Mouse (Mus musculus) left cerebral cortex, postnatal 4 days (tissue): Measurements from ENCODE around the gene Padi6. TPM values are rescaled to one million over a fixed set of nuclear protein-coding genes. Genes with fewer than 3 reads are reported as not detected.
A peak's percentile ranks its signal among the peaks of the same experiment; 100 is the strongest.

Experiments used
- DNase-seq: peaks from one replicate; pipeline ENCODE4 v3.0.0-alpha.2; 2022
- intact Hi-C: fragments of 180-260 bp; cut with DNase I; formaldehyde crosslinking; loops from one replicate; pipeline ENCODE4 v1.15.1; 2025
- microRNA-seq: library from miRNA; unstranded; fragments of <30 nt; microRNA quantifications from one replicate; pipeline ENCODE4 v1.2.0, GENCODE M21; 2022
- total RNA-seq, 2 experiments: library from RNA; stranded (reverse); gene quantifications; 2 replicates each; pipeline ENCODE4 v1.2.3; 2021

The Padi6 gene
- total RNA-seq, 2 experiments from 2014 or later, result 0.42 to 1.4 TPM

- DNase-seq, result no peak
- intact Hi-C loops, result no loop called here
Observed at GRCm38 (mm10) chr4:140688826-140689425, 53.5 kb downstream of the Padi6 start.

GRCm38 (mm10) chr4:140688044-140688825 is 54.2 kb downstream of the Padi6 start:
- intact Hi-C loops, result no loop called here
- no peak for DNase-seq

GRCm38 (mm10) chr4:140684881-140685303 is 57.6 kb downstream of the Padi6 start:
- intact Hi-C loops, result no loop called here
- no peak for DNase-seq

GRCm38 (mm10) chr4:140684141-140684871 is 58.1 kb downstream of the Padi6 start:
- intact Hi-C loops, result no loop called here
- no peak for DNase-seq

GRCm38 (mm10) chr4:140683608-140684007 is 58.8 kb downstream of the Padi6 start:
- intact Hi-C loops, result no loop called here
- no peak for DNase-seq

GRCm38 (mm10) chr4:140680731-140681397 is 61.6 kb downstream of the Padi6 start:
- DNase-seq, result no peak

GRCm38 (mm10) chr4:140679723-140680380 is 62.6 kb downstream of the Padi6 start:
- intact Hi-C loops, result loop anchor here (10.0 kb wide), 1 partner anchor 85 kb away; no protein-coding TSS in a partner anchor
- DNase-seq, result peak; percentile 83

More at GRCm38 (mm10) chr4:140680731-140681397, 61.6 kb downstream of the Padi6 start:
- intact Hi-C loops, result no loop called here

- intact Hi-C loops, result loop anchor here (10.0 kb wide), 1 partner anchor 84 kb away; no protein-coding TSS in a partner anchor
- DNase-seq, result peak; percentile 55
Observed at GRCm38 (mm10) chr4:140679038-140679437, 63.4 kb downstream of the Padi6 start.

Small RNAs within 50 kb of the gene (microRNA-seq; reads per million reads assigned to microRNA genes)
- not detected for gene Gm23045
- gene Gm25951, result not detected

Other genes starting within 250 kb of the Padi6 start
- gene Arhgef10l, start 76.6 kb downstream of the Padi6 start, total RNA-seq, result 10 to 100 TPM; 50.6 to 52.0 TPM
- gene Rcc2, start 42.1 kb downstream of the Padi6 start, total RNA-seq, result 10 to 100 TPM; 59.4 to 63.3 TPM
- not detected for gene Padi4, start 31.6 kb upstream of the Padi6 start, total RNA-seq
- not detected for gene Padi3, start 68.0 kb upstream of the Padi6 start, total RNA-seq
- under 1 TPM in 1 of 2 experiments, not detected in 1; 0.08 TPM for gene Padi1, start 103.1 kb upstream of the Padi6 start, total RNA-seq
- 1 to 10 TPM; 1.2 TPM for gene Padi2, start 163.7 kb upstream of the Padi6 start, total RNA-seq
- gene Sdhb, start 218.6 kb upstream of the Padi6 start, total RNA-seq, result 100 to 1,000 TPM; 174 to 177 TPM
- gene Atp13a2, start 244.2 kb upstream of the Padi6 start, total RNA-seq, result 100 to 1,000 TPM; 237 to 241 TPM